Mouse (Mus musculus) heart, adult 2 months (tissue): ENCODE measurements around the gene Fam241b.

Experiments used
- CTCF ChIP-seq: fragments of 200-600 bp; IDR thresholded peaks from 2 replicates; pipeline ENCODE4 v1.8.1; 2022; ENCODE audit warnings: antibody characterized with exemption, mild to moderate bottlenecking, moderate library complexity
- POLR2A ChIP-seq: fragments of 200-500 bp; IDR thresholded peaks from 2 replicates; pipeline ENCODE4 v1.6.1; 2011; ENCODE audit warnings: mild to moderate bottlenecking, low read depth, low read length, control low read depth; ENCODE audit not compliant: insufficient read depth

GRCm38 (mm10) chr10:62147466-62148248 lies 3.9 kb upstream of the Fam241b start:
- TF ChIP-seq POLR2A (no peak), CTCF (no peak)
